Mouse (Mus musculus) heart, adult 8-10 months (tissue): ENCODE measurements at regions not wholly inside any gene's neighbourhood (a gene's known extent, or its start where the extent isn't known, plus 50 kb on each side); places are given as distances from the start of the nearest gene placed in this dataset.
A peak's percentile ranks its signal among the peaks of the same experiment; 100 is the strongest.

Experiments
- DNase-seq: peaks from one replicate; pipeline ENCODE4 v3.0.0; 2022; ENCODE audit warnings: low spot score

DNA sequence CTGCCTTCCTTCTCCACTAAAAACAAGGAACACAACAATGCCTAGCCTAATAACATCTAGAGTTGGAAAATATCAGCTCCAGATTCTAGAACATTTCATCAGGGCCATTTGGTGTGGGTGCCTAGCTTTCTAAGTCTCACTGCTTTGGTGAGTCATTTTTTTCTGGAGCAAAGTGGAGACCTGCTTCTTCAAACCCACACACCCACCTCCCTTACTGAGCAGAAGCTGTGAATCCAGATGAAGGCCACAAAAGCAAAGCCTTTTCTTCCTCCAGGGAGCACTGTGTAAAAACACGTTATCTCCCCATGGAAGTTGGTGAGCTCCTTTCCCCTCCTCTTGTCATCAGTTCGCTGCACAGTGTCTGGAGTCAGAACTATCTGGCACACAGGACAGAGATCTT is 294.1 kb downstream of the Mex3b start:
- DNase-seq, result no peak

DNA sequence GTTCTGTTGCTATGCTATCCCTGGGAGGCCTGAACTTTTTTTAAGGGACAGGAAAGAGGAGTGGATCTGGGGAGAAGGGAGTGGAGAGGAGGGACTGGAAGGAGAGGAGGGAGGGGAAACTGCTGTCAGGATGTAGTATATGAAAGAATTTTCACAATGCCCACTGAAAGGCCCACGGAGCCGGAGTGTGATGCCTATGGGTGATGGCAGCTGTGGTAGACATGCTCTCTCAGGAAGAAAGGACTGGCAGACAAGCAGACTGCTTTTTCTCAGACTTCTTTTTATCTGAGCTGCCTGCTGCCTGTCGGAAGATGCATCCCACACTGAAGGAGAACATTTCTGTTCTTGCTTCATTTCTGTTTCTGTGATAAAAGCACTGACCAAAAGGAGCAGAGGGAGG is 295.7 kb downstream of the Mex3b start:
- no peak for DNase-seq

DNA sequence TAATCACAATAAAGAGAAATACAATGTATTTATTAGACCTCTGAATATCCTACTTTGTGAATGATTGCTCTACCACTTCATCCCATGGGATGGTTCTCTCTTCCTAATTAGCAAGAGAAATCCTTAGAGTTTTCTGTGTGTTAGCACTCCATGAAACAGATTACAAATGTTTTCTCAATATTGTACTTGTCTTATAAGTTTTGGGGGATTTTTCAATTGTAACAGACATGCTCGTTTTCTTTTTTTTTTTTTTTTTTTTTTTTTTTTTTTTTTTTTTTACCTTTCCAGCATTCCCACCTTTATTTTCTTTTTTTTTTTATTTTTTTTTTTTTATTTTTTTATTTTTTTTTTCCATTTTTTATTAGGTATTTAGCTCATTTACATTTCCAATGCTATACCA is 312.3 kb downstream of the Mex3b start:
- DNase-seq, result no peak

DNA sequence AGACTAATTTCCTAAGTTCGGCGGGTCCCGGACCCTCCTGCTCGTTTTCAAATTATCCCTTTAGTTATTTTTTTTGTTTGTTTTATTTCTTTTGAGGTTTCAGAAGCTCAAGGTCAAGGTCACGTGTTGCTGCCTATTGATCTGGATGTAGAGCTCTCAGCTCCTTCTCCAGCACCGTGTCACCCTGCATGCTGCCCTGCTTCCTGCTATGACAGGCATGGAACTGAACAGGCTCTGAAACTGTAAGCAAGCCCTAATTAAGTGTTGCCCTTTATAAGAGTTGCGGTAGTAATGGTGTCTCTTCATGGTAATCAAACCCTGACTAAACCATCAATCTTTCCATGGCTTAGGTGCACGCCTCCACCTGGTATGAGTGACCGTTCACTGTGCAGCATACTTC is 319.2 kb downstream of the Mex3b start:
- no peak for DNase-seq

DNA sequence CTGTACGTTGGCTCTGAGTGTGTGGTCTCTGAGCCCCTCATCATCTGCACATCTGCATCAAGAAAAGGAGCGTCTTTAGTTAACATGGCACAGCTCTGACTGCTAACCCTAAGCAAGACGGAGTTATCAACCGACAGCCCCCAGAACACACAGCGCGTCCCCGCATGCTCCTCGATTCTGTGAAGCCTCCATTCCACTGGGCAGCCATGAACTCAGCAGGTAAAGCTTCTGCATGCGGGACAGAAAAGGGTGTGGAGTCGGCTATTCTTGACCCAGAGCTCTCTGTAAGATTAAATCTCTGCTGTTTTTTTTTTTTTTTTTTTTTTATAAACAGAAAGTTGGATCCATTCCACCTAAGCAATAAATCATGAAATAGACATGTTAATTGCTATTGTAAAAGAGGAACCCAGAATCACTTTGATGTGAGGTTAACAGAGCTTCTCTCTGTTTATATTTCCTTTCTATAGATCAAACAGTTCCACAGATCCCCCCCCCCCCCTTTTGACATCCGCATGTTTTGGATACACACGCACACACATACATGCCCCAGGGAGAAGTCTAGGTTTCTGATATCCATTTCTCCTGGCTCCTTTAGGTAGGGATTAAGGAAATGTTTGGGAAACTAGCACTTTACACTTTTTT is 328.9 kb downstream of the Mex3b start:
- DNase-seq, result no peak

DNA sequence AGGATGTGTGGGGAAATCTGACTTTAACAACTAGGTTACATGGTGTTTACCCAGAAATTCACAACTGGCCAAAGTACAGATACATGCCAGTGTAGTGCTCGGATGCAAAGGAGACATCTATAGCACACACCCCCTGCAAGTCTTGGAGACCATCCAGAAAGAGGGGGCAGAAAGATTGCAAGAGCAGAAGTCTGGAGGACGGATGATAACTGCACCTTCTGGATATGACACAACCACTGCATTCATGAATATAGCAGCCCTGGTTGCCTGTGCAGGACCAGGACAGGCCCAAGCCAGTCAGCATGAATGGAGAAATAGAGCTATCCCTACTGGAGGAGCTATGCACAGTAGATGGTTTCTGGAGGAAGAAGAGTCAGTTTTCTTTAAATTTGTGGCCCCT is 330.4 kb downstream of the Mex3b start:
- DNase-seq, result no peak

DNA sequence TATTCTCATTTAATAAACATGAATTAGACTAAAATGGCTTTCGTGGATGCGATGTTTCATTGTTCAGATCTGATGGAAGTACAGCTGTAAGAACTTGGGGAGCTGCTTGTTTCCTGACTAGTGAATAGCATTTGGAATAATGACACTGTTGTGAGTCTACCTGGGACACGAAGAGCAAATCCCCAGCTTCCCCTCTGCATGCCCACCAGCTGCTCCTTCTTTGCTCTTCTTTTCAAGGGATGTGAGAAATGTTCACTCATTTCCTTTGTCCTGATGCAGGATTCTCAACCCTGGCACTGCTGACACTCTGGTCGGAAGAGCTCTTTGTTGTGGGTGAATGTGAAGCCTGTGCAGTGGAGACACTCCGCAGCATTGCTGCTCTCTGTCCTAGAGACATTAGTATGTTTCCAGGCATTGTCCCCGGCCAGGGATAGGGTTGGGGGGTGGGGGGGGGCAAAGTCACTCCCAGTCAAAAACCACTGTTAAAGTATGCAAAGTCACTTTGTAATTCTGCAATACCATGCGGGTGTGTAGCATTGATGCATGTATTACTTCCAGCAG is 334.1 kb downstream of the Mex3b start:
- no peak for DNase-seq

DNA sequence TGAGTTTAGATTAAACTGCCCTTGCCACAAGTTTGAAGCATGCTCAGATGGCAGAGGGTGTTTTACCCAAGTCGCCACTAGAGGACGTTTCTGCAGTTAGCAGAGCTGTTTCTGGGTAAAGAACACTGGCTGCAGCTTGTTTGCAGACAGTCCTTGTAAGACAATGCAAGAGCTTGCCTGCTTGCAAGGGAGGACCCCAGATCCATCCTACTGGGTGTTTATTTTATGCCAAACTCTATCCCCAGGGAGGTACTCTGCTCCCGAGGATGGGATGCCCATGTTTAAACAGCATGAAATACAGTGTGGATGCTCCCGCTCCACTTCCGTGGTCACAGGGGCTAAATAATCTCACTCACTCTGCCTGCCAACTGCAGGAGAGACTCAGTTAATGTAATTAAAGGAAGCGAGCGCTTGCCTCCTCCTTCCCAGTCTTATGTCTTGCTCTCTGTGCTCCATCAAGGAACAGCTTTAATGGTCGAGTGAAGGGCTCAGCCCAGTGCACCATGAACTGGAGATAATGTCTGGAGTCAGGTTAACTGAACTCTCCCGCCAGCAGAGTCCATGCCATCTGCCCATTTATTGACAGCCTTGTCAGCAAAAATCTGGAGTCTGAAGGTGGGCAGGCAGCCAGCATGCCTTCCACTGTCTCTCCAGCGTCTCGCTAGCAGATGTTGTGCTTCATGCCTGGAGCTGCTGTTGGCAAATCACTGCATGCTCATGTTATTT is 334.8 kb downstream of the Mex3b start:
- DNase-seq, result peak; percentile 2

DNA sequence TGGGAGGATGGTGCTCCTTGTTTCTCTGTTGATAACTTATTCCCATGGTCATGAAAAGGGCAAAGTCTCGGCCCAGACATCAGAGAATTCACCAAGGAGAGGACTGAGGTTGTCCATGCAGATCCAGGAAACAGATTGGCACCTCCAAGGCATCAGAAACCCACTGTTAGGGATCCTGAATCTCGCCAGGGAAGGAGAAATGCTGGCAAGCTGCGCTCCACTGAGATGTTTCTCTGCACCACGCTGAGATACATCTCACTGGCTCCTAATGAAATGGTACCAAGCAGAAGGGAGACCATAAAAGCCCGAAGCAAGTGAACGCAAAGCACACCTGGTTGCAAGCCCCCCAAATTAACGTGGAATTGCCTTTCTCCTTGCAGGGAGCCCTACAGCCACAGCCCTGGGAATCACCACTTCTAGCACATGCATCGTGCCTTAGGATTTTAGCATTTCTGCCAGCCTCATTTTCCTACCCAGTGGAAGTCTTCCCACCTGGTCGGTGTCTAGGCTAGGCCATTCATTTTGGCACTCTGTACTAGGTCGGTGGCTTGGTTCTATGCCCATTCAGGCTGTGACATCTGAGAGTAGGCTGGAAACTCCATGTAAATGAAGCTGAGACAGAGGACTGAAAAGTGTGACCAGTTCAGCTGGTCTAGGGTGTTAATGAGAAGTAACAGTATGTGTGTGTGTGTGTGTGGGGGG is 336.3 kb downstream of the Mex3b start:
- DNase-seq, result no peak

DNA sequence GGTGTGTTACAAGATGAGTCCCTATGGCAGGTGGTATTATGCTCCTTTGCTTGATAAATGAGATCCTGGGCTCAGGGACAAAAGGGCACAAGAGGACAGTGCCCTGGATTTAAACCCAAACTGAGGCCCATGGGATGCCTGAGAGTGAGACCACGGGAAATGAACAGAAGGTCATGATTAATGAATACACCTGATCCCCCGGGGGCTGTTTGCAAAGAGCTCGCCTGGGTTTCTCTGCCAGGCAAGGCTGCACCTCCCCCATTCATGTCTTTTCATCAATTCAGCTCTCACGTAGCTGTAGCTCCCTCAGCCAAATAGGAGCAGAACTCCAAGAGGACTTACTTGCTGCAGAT is 336.9 kb downstream of the Mex3b start:
- no peak for DNase-seq

DNA sequence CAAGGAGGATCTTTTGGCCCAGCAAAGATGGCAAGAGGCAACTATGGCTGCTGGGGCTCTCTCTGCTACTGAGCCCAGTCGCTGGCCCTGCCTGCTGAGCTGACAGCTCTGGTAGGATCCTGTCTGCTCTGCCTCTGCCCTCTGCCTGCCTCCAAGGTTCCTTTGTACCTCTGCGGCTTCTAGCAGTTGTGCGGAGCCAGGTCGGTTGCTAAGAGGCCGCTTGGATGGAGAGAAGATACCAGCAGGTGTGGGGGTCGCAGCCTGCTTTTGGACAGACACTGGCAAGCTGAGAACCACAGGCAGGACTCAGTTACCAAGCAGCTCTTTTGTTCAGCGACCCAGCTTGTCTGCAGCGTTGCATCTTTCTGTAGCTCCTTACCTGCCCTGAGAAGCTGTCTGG is 337.6 kb downstream of the Mex3b start:
- no peak for DNase-seq

DNA sequence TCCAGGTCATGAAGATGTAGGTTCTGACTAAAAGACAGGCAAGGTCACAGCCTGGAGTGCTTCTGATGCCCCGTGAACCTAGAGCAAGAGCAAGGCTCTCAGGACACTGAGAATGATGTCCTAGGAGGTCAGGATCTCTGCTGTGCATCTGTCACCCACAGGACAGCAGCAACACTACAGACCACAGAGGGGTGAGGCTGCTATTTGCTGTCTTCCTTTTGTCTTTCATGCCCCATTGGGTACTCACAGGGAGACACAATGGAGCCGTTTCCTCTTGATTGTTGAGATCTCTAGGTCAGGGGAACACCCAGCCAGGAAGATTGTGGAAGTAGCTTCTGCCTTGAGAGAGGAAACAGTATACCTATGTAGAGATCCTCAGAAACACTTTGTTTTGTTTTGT is 339.9 kb downstream of the Mex3b start:
- no peak for DNase-seq

DNA sequence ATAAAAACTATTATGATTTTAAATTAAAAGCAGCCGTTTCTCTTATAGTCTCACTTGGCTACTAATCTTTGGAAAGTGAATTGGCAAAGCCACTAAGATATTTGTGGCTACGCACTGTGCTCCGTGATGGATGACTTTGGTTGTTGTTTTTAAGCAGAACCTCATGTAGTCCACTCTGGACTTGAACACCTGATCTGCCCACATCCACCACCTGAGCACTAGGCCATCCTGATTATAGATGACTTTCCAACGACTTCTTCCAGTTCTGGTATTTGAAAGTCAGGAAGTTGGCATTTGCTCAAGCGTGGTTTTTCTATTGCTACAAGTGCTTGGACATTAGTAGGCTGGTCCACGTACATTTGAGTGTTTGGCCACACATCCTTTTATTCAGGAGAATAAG is 344.5 kb downstream of the Mex3b start:
- DNase-seq, result no peak

DNA sequence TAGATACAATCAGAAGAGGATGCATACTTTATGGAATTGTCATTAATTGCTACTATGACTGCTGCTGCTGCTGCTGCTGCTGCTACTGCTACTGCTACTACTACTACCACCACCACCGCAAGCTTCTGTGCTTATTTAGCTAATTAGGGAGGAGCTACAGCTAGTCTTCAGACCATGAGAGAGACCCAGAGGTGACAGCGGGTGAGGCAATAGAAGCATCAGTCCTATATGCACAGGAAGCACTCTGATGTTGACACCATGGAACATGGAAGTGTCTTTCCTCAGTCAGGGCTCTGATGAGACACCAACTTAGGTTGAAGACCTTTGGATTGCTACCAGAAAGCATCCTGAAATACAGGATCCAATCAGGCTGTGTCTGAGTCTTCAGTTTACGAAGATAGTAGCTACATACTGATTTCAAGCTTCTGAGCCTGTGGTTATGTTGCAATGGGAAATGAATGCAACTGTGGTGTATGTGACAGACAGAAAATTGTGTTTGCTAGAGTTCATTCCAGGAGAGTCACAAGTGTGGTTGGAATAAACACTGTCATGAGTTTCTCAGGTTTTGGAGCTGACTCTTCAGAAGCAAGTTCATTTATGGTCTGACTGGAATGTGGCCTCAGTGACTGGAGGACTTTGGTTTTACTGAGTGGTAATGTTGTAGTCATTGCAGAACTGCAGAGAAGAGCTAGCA is 355.0 kb downstream of the Mex3b start:
- no peak for DNase-seq

DNA sequence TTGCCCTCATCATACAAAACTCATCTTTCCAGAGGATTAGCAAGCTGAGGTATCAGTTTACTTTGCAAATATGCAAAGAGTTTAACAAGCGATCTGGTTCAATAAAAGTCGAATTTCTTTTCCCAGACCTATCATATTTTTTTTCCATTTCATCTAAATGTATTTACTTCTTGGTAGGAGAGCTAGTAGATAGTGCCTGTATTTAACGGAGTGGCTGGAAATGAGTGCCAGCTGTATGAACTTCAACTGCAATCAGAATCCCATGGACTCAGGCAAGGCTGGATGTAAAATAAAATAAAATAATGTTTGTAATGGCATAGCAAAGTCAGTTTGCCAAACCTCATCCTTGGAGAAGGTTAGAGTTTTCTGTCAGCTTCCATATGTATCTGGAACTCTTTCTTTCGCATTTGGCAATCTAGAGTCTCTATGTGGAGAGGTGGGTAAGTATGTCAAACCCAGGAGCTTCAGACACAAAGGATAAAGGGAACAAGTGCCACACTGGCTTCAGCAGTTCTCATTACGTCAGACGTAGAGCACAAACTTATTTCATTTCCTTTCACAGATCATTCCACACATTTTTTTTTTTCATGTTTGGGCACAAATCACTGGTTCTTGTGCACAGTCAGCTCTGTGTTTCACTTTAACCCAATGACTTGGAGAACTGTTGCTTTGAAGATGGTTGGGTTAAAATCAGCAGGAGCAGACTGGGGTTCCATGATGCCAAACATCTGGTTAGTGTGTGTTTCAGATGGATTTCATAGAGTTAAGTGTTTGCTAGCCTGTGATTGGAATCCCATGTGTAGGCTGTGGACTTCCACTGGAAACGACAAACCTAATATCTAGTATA is 357.2 kb upstream of the Tmc3 start:
- no peak for DNase-seq

DNA sequence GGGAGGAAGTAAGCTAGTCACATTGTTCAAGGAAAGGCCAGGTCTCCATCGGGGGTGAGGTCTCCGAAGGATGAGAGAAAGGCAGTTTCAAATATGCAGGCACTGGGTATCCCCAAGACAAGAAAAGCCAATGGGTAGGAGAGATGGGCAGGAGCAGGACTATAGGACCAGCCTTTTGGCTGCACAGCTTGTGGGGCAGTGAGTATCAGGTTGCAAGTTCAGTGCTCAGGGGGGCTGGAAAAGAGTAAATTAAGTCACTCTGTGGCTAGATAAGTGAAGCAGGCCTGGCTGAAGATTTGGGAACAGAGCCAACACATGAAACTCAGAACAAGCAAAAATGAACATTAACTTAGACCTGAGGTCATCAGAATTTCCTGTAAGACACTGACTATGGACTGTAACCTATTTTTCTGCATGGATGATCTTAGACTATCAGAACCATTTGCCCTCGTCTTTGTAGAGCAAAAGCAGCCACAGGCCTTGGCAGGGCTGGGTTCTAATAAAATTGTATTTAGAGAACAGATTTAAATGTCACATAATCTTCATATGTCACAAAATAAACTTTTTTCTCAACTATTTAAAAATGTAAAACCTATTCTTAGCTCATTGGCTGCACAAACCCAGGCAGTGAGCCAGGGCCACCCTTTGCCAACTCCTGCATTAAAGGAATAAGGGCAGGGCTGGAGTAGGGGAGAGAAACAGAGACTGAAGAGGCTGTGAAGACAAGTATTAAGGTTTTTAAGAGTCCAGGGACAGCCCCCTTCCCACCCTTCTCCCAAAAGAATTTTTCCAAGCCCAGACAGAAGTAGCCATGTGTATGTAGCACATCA is 354.0 kb upstream of the Tmc3 start:
- DNase-seq, result peak; percentile 7

DNA sequence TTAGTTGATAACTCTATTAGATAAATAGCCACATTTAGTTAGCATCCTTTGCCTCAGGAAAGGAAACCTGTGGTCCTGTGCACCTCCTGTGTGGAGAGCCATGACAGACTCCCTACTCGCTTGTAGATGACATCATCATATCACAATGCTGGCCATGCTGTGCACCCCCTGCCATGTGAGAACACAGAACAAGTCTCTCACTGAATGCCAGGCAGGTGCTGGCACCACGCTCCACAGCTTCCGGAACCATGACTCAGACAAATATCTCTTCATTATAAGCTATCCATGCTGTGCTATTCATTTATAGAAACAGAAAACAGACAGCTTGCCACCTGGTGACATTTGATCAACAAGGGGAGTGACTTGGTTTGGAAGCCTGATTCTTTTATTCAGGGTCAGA is 349.1 kb upstream of the Tmc3 start:
- no peak for DNase-seq

DNA sequence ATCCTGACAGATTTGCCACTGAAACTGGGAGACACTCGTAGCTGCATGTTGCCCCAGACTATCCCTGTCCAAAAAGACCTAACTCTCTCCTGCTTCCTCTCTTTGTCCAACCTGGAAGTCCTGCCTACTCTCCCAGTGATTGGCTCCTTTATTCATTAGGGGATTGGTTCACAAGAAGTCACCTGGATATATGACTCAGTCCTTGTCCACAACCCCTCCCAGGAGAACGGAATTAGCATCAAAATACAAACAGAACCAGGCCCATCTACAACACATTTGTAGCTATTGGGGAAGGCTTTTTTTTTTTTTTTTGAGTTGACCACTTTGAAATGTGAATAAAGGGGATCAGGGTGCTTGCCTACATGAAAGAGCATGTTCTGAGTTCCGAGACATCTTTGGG is 347.4 kb upstream of the Tmc3 start:
- DNase-seq, result no peak

DNA sequence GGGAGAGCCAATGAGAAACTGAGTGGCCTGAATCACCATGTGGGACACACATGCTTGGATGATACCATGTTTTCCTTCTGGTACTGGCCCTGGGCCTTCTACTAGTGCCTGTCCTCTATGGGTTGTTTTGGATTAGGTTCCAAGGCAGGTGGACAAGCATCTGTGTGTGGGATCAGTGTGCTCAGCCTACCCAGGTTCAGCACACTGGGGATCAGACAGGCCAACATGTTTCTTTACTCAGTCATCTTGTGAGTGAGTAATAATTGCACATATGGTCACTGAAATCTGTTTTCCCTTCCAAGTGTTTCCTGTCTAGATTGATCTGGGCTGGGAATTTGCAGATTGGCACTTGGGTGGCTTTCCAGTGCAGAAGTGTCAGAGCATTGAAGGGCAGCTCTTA is 346.6 kb upstream of the Tmc3 start:
- no peak for DNase-seq

DNA sequence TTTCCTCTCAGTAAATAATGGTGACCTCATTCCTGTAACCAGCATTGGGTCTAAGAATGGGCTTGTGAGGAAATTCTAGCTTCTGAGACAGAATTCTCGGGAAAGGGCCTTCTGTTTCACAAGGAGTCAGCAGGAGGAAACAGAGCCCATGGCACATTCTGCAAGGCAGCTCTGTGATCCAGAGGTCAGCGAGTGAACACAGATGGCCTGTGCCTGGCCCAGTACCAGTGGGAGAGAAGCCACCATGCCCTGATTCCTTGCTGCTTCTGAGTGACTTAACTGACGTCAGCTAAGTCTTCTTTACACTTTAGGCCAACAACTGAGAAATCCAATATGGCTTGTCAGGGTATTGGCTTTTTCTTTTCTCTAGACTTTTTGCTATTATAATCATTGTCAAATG is 342.5 kb upstream of the Tmc3 start:
- peak; percentile 52 for DNase-seq

DNA sequence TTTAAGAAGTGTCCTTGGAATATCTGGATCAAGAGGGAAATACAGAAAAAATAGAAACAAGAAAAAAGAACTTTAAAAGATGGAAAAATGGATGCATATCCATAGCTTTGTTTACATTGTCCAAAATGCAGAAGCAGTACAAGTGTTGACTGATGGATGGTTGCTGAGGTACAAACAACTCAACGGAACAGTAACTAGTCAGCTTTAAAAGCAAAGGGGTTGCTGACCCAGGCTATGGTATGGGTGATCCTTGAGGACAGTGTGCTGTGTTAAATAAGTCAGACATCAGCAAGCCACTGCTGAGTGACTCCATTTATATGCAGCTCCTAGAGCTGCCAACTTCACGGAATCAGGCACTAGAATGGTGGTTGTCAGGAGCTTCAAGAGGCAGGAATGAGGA is 338.9 kb upstream of the Tmc3 start:
- no peak for DNase-seq
